In the genomic region with DNA sequence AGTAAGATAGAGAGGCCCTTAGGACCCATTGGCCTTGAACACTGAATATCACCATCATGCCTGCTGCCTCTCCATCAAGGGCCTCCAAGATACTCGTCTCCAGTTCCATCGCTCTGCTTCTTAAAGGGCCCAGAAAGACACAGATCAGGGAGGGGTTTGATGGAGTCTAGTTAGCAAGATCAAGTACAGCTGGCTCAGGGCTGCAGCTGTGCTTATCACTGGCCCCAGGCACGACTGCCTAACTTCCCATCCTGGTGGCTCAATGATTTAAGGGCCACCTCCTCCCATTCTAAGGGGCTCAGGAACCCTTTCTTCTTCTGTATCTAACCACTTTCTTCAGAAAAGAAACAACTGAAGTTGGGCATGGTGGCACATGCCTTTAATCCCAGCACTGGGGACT, we compare ENCODE assay signal across 27 mouse cellular contexts. TPM values are rescaled to one million over a fixed set of nuclear protein-coding genes. Genes with fewer than 3 reads are reported as not detected.
DNase-seq lines count a peak whose midpoint lies in the region; ATAC-seq and TF ChIP-seq lines count a peak whose summit lies in the region.
"Had no signal": no experiment of that assay in that cellular context is flagged by ENCODE, and none has a peak within 500 bp of the region (broad histone marks: within the 10 kb centered on the region; RNA-seq: fewer than 3 reads in every experiment).

No protein-coding gene starts in this region.

- H3K4me3 ChIP-seq in erythroblast, embryonic 14.5 days (replicated peaks), result peak overlapping the region; percentile 17
- no peak overlapping the region for H3K4me3 ChIP-seq in liver, embryonic 14.5 days (ENCODE audit: insufficient read depth in 1 of 2, low read depth in 2 of 2, low read length in 2 of 2)
- H3K4me3 ChIP-seq: gastrocnemius, adult 2 months; heart, embryonic 15.5 days; hindbrain, embryonic 15.5 days; intestine, embryonic 15.5 days; layer of hippocampus, adult 2 months; limb, embryonic 13.5 days; megakaryocyte, embryonic 14.5 days; neural tube, embryonic 12.5 days had no signal

- H3K4me2 ChIP-seq in liver, embryonic 14.5 days (ENCODE audit: low read depth), result peak overlapping the region; percentile 42
- H3K4me2 ChIP-seq: heart, embryonic 15.5 days; hindbrain, embryonic 15.5 days; intestine, embryonic 15.5 days; limb, embryonic 13.5 days; lung, embryonic 14.5 days; neural tube, embryonic 12.5 days had no signal

- no peak for TF ChIP-seq CTCF in liver, embryonic 14.5 days (IDR thresholded peaks at IDR 0.05; ENCODE audit: low read depth)

- TF ChIP-seq EP300 in liver, embryonic 14.5 days (IDR thresholded peaks at IDR 0.05; ENCODE audit: low read depth), result peak; percentile 76

- peak; percentile 53 to 67 for DNase-seq in spleen, postnatal 4 days (ENCODE audit: low spot score in 2 of 2)
- DNase-seq in spleen, adult 18-20 months, result no peak
- peak; percentile 68 to 75 (median 75) for DNase-seq in liver, embryonic 14.5 days (ENCODE audit: low read depth in 3 of 3, low spot score in 3 of 3)
- DNase-seq in layer of hippocampus, postnatal 10 days (ENCODE audit: low spot score in 2 of 2), result no peak
- no peak for DNase-seq in kidney, postnatal 4 days
- DNase-seq in embryo, embryonic 9.5 days (ENCODE audit: extremely low spot score), result no peak
- DNase-seq: adrenal gland, adult 8-10 months; cerebellum, adult 2 months; cerebellum, postnatal 36 days; gastrocnemius, adult 2 months; heart, postnatal 36 days; kidney, adult 8-10 months; kidney, postnatal 14 days; lung, embryonic 14.5 days; midbrain, embryonic 14.5 days; retina, postnatal 1 day; right cerebral cortex, postnatal 25 days had no signal

- WGBS in liver, embryonic 14.5 days (ENCODE audit: insufficient replicate concordance), result 13% methylated on average over 3 of the region's 3 CpGs

- H3K9me3 ChIP-seq in erythroblast, embryonic 14.5 days (ENCODE audit: control insufficient read depth, low read length), result no peaks in the 10 kb centered on the region
- H3K9me3 ChIP-seq in liver, embryonic 14.5 days (ENCODE audit: control insufficient read depth, low read length), result no peaks in the 10 kb centered on the region
- H3K9me3 ChIP-seq: heart, embryonic 15.5 days; hindbrain, embryonic 15.5 days; intestine, embryonic 15.5 days; limb, embryonic 13.5 days; megakaryocyte, embryonic 14.5 days; neural tube, embryonic 12.5 days had no signal

- H3K27ac ChIP-seq in liver, embryonic 14.5 days, result peak overlapping the region; percentile 40
- H3K27ac ChIP-seq: gastrocnemius, adult 2 months; heart, embryonic 15.5 days; hindbrain, embryonic 15.5 days; intestine, embryonic 15.5 days; layer of hippocampus, adult 2 months; limb, embryonic 13.5 days; neural tube, embryonic 12.5 days had no signal

- peak overlapping the region; percentile 49 for H3K9ac ChIP-seq in liver, embryonic 14.5 days (replicated peaks)
- H3K9ac ChIP-seq: heart, embryonic 15.5 days; hindbrain, embryonic 15.5 days; intestine, embryonic 15.5 days; limb, embryonic 13.5 days; lung, embryonic 14.5 days; neural tube, embryonic 12.5 days had no signal

- H3K36me3 ChIP-seq in erythroblast, embryonic 14.5 days (ENCODE audit: control insufficient read depth), result peaks cover 40% of the 10 kb centered on the region
- no peaks in the 10 kb centered on the region for H3K36me3 ChIP-seq in liver, embryonic 14.5 days (replicated peaks; ENCODE audit: control insufficient read depth, insufficient read depth, low read depth)
- H3K36me3 ChIP-seq: heart, embryonic 15.5 days; intestine, embryonic 15.5 days had no signal

- no peaks in the 10 kb centered on the region for H3K27me3 ChIP-seq in erythroblast, embryonic 14.5 days (ENCODE audit: control insufficient read depth)
- H3K27me3 ChIP-seq in liver, embryonic 14.5 days (ENCODE audit: control insufficient read depth, insufficient read depth, low read length), result no peaks in the 10 kb centered on the region
- H3K27me3 ChIP-seq: hindbrain, embryonic 15.5 days; intestine, embryonic 15.5 days; limb, embryonic 13.5 days; neural tube, embryonic 12.5 days had no signal

- ATAC-seq in liver, embryonic 14.5 days (ENCODE audit: insufficient read depth), result peak; percentile 95
- ATAC-seq: activated CD4-positive, CD25-positive, alpha-beta regulatory T cell, adult 4 months; forebrain, embryonic 14.5 days; intestine, embryonic 15.5 days had no signal

- H3K4me1 ChIP-seq in erythroblast, embryonic 14.5 days (ENCODE audit: control insufficient read depth), result peaks cover 54% of the 10 kb centered on the region
- H3K4me1 ChIP-seq in liver, embryonic 14.5 days (replicated peaks; ENCODE audit: control insufficient read depth in 2 of 2, insufficient read depth in 2 of 2, low read length in 1 of 2), result peaks cover 19 to 23% of the 10 kb centered on the region in 2 experiments
- H3K4me1 ChIP-seq: hindbrain, embryonic 15.5 days; intestine, embryonic 15.5 days; limb, embryonic 13.5 days; neural tube, embryonic 12.5 days had no signal

RNA-seq across cellular contexts. Expression of a gene that starts 13.3 kb away (rescaled TPM):
- 1.1 and 1.2 TPM in 2 replicates for polyA plus RNA-seq in erythroblast, embryonic 14.5 days (2012)
- 16.5 and 17.2 TPM in 2 replicates for polyA plus RNA-seq in liver, embryonic 14.5 days (2012; rRNA removed)
- 6.8 and 6.9 TPM in 2 replicates for polyA plus RNA-seq in liver, embryonic 14.5 days (2014; fragmentation: Nextera tagmentation; extraction: Ambion mirVana)
- total RNA-seq in layer of hippocampus, postnatal 10 days (2021), result 10 to 100 TPM; 23.5 to 26.3 TPM

RNA-seq across cellular contexts. Expression of a gene that starts 14.1 kb away (rescaled TPM):
- 0.07 and 0.20 TPM in 2 replicates for polyA plus RNA-seq in erythroblast, embryonic 14.5 days (2012)
- polyA plus RNA-seq in liver, embryonic 14.5 days (2012; rRNA removed), result 0.18 and 0.33 TPM in 2 replicates
- polyA plus RNA-seq in liver, embryonic 14.5 days (2014; fragmentation: Nextera tagmentation; extraction: Ambion mirVana), result 0.28 TPM in 2 replicates
- 1 to 10 TPM; 1.9 to 2.1 TPM for total RNA-seq in layer of hippocampus, postnatal 10 days (2021)
- polyA plus RNA-seq: activated CD4-positive, CD25-positive, alpha-beta regulatory T cell, adult 4 months had no signal

RNA-seq across cellular contexts. Expression of a gene that starts 14.6 kb away (rescaled TPM):
- 0.33 and 0.50 TPM in 2 replicates for polyA plus RNA-seq in erythroblast, embryonic 14.5 days (2012)
- 1.2 TPM in 2 replicates for polyA plus RNA-seq in liver, embryonic 14.5 days (2012; rRNA removed)
- polyA plus RNA-seq in liver, embryonic 14.5 days (2014; fragmentation: Nextera tagmentation; extraction: Ambion mirVana), result 0.27 and 0.82 TPM in 2 replicates
- 10 to 100 TPM; 31.3 to 34.8 TPM for total RNA-seq in layer of hippocampus, postnatal 10 days (2021)

RNA-seq across cellular contexts. Expression of a gene that starts 36.3 kb away (rescaled TPM):
- 4.8 and 6.0 TPM in 2 replicates for polyA plus RNA-seq in erythroblast, embryonic 14.5 days (2012)
- polyA plus RNA-seq in liver, embryonic 14.5 days (2012; rRNA removed), result 22.4 and 28.0 TPM in 2 replicates
- polyA plus RNA-seq in liver, embryonic 14.5 days (2014; fragmentation: Nextera tagmentation; extraction: Ambion mirVana), result 37.0 and 39.9 TPM in 2 replicates
- total RNA-seq in layer of hippocampus, postnatal 10 days (2021), result 10 to 100 TPM; 62.0 to 62.7 TPM

RNA-seq across cellular contexts. Expression of a gene that starts 36.9 kb away (rescaled TPM):
- 12.0 and 15.6 TPM in 2 replicates for polyA plus RNA-seq in erythroblast, embryonic 14.5 days (2012)
- polyA plus RNA-seq in liver, embryonic 14.5 days (2012; rRNA removed), result 18.5 and 20.8 TPM in 2 replicates
- 30.6 and 32.8 TPM in 2 replicates for polyA plus RNA-seq in liver, embryonic 14.5 days (2014; fragmentation: Nextera tagmentation; extraction: Ambion mirVana)
- 100 to 1,000 TPM in 1 of 2 experiments, 10 to 100 TPM in 1; 95.2 to 102 TPM for total RNA-seq in layer of hippocampus, postnatal 10 days (2021)

Comparison
In these comparisons a context has a peak if more than half of its experiments do, and no peak if none do; other contexts are left out.
1. DNase-seq: peak in spleen, postnatal 4 days (2 of 2) and liver, embryonic 14.5 days (3 of 3); none in spleen, adult 18-20 months (0 of 2), layer of hippocampus, postnatal 10 days (0 of 2), kidney, postnatal 4 days (0 of 2) and embryo, embryonic 9.5 days (single experiment).